Mouse (Mus musculus): ENCODE results near the gene Adgrg7. TPM values are rescaled to one million over a fixed set of nuclear protein-coding genes. Genes with fewer than 3 reads are reported as not detected.

Adgrg7 gene
- polyA plus RNA-seq, 1 experiment from 2014 or later = not detected

DNA sequence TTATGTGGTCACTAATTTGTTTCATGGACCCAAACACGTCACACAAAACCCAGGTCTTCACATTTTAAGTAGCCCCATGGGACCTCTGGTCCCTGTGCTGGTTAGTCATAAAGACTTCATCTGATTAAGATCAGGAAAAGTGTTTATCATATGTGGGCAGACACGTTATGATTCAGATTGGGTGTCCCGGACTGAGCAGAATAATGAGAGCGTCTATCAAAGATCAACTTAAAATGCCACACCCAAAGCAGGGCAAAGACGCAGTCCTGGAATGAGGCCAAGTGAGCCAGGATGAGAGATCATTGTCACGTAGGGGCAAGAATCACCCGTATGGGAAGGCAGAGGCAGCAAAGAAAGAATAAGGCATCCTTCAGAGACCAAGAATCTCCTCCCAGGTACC is 3.2 kb upstream of the Adgrg7 start:
- Histone ChIP-seq H3K4me3 (ENCODE audit: low read depth, low read length) (no peak overlapping the region), H3K36me3 (ENCODE audit: control insufficient read depth, insufficient read depth, low read length) (no peaks in the 10 kb centered on the region), H3K9me3 (ENCODE audit: control insufficient read depth, low read length) (no peaks in the 10 kb centered on the region), H3K9ac (ENCODE audit: low read depth, low read length) (no peak overlapping the region; the same call in 1 of the 2 replicates), H3K27ac (ENCODE audit: low read depth, low read length) (no peak overlapping the region), H3K27me3 (replicated peaks; ENCODE audit: control insufficient read depth, insufficient read depth, low read length) (no peaks in the 10 kb centered on the region), H3K4me2 (no peak overlapping the region), H3K4me1 (replicated peaks; ENCODE audit: control insufficient read depth, insufficient read depth, low read length) (peaks cover 14% of the 10 kb centered on the region)
- ATAC-seq (replicated peaks; ENCODE audit: low FRiP score) = no peak
- WGBS = 59% methylated on average over 7 of the region's 7 CpGs
- DNase-seq (ENCODE audit: low spot score) = no peak

DNA sequence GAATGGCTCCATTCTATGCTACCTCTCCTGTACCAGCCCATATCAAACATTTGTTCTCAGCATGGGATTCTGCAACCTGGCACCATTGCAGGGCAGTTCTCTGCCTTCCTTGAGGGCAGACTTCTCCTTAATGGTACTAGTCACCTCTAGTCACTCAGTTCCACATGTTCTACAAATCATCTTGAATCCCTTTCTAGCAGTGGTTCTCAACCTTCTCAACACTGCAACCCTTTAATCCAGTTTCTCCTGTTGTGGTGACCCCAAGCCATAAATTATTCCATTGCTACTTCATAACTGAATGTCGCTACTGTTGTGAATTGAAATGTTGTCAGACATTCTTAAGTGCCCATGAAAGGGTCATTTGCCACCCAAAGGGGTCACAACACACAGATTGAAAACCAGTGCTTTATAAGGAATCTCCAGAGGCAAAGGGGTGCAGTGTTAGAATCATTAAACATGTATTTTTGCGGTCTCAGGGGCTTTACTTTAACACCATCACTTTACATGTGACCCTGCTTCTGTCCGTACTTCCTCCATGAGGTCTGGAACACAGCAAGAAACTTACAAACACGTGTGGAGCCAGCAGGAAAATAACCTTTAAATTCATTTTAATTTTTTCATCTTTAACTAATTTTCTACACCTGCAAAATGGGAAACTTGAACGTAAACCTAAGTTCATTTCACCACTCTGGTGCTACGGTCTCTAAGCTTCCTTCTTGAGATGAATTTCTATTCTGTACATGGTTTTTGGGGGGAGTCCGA is 1.1 kb downstream of the Adgrg7 start:
- no peaks in the 10 kb centered on the region for H3K27me3 ChIP-seq (replicated peaks; ENCODE audit: control insufficient read depth, insufficient read depth, low read length)
- DNase-seq (ENCODE audit: low spot score) = no peak

DNA sequence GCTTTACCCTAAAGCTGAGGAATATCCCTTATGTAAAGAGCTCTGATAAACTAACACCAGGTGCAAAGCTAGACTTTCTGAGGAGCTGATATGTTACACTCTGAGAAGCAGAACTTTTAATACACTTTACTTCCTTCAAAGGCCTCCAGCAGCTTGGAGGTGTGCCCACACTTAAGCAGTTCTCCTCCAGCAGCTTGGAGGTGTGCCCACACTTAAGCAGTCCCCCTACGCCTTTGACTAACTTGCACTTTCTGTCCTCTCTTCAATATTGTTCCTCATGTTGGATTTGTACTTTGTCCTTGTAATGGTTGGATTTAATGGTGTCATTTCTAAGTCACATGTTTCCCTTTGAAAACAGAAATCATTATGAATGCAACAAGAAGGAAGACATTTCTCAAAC is 1.9 kb downstream of the Adgrg7 start:
- no peaks in the 10 kb centered on the region for H3K36me3 ChIP-seq (ENCODE audit: control insufficient read depth, insufficient read depth, low read length)
- H3K9me3 ChIP-seq (ENCODE audit: control insufficient read depth, low read length) = no peaks in the 10 kb centered on the region
- H3K4me3 ChIP-seq (ENCODE audit: low read depth, low read length) = no peak overlapping the region
- H3K4me1 ChIP-seq (replicated peaks; ENCODE audit: control insufficient read depth, insufficient read depth, low read length) = no peaks in the 10 kb centered on the region; the same call in 1 of the 2 replicates
- WGBS = 88% methylated on average over 1 of the region's 1 CpGs
- no peaks in the 10 kb centered on the region for H3K27me3 ChIP-seq (replicated peaks; ENCODE audit: control insufficient read depth, insufficient read depth, low read length)
- no peak for DNase-seq (ENCODE audit: low spot score)
- no peak overlapping the region for H3K27ac ChIP-seq (ENCODE audit: low read depth, low read length)
- no peak overlapping the region for H3K9ac ChIP-seq (ENCODE audit: low read depth, low read length)
- no peak for ATAC-seq (replicated peaks; ENCODE audit: low FRiP score)
- H3K4me2 ChIP-seq = no peak overlapping the region

More for the DNA sequence above, 1.1 kb downstream of the Adgrg7 start:
- no peak overlapping the region for H3K4me2 ChIP-seq
- H3K9ac ChIP-seq (ENCODE audit: low read depth, low read length) = no peak overlapping the region
- H3K4me3 ChIP-seq (ENCODE audit: low read depth, low read length) = no peak overlapping the region
- no peaks in the 10 kb centered on the region for H3K36me3 ChIP-seq (ENCODE audit: control insufficient read depth, insufficient read depth, low read length)
- no peaks in the 10 kb centered on the region for H3K9me3 ChIP-seq (ENCODE audit: control insufficient read depth, low read length)
- ATAC-seq (replicated peaks; ENCODE audit: low FRiP score) = no peak
- no peaks in the 10 kb centered on the region; the same call in 1 of the 2 replicates for H3K4me1 ChIP-seq (replicated peaks; ENCODE audit: control insufficient read depth, insufficient read depth, low read length)
- no peak overlapping the region for H3K27ac ChIP-seq (ENCODE audit: low read depth, low read length)
- 82% methylated on average over 7 of the region's 7 CpGs for WGBS

DNA sequence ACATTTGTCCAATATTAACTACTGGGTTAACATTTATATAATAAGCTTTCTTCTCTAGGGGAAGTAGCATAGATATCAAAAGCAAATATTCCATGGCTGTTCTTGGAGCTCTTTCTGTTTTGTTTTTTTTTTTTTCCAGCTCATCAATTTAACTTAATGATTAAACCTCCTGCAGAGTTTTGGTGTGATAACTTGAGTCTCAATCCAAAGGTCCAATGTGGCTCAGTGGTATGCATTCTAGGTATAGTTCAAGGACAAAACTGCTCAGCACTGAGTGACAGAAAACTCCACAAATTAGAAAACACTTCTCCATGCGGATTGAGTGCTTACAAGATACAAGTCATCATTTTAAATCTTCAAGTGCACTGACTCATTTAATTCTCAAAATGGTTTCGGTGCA is 9.7 kb downstream of the Adgrg7 start:
- DNase-seq (ENCODE audit: low spot score) (no peak), ATAC-seq (replicated peaks; ENCODE audit: low FRiP score) (no peak)
- H3K27ac ChIP-seq (ENCODE audit: low read depth, low read length) = no peak overlapping the region
- H3K36me3 ChIP-seq (ENCODE audit: control insufficient read depth, insufficient read depth, low read length) = no peaks in the 10 kb centered on the region
- H3K4me2 ChIP-seq = no peak overlapping the region
- H3K9ac ChIP-seq (ENCODE audit: low read depth, low read length) = no peak overlapping the region
- no peak overlapping the region for H3K4me3 ChIP-seq (ENCODE audit: low read depth, low read length)
- H3K4me1 ChIP-seq (replicated peaks; ENCODE audit: control insufficient read depth, insufficient read depth, low read length) = no peaks in the 10 kb centered on the region
- 79% methylated on average over 2 of the region's 2 CpGs for WGBS
- H3K27me3 ChIP-seq (replicated peaks; ENCODE audit: control insufficient read depth, insufficient read depth, low read length) = no peaks in the 10 kb centered on the region
- no peaks in the 10 kb centered on the region for H3K9me3 ChIP-seq (ENCODE audit: control insufficient read depth, low read length)

DNA sequence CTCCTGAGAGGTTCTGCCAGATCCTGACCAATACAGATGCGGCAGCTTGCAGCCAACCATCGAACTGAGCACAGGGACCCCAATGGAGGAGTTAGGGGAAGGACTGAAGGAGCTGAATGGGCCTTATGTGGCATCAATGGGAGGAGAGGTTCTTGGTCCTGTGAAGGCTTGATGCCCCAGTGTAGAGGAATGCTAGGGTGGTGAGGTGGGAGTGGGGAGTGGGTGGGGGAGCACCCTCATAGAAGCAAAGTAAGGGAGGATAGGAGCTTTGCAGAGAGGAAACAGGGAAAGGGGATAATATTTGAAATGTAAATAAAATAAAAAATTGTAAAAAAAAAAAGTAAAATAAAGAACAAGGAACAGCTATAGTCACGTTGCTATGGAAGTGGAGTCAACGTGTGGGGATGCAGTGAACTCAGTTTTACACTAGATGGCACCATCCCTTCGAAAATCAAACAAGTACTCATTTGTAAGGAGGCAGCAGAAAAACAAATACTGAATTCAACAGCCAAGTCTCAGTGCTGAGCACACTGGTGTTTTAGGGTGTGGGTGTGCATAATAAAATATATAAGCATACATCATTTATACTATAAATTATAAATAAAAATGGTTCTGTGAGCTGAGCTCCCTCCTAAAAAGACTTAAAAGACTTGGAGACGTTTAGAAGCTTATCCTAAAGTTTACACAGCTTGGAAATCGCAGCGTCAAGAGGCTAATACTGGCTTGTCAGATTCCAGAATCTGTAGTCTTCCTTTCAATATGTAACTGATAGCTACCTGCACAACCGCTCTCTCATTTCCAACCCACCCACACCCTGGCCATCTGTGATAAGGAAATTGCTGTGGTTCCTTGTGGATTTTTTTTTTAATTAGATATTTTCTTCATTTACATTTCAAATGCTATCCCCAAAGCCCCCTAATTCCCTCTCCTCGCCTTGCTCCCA is 24.2 kb downstream of the Adgrg7 start:
- H3K36me3 ChIP-seq (ENCODE audit: control insufficient read depth, insufficient read depth, low read length) = no peaks in the 10 kb centered on the region
- H3K9ac ChIP-seq (ENCODE audit: low read depth, low read length) = no peak overlapping the region
- H3K4me2 ChIP-seq = no peak overlapping the region
- DNase-seq (ENCODE audit: low spot score) = no peak
- peak; percentile 54; the same call in 1 of the 2 replicates for ATAC-seq (replicated peaks; ENCODE audit: low FRiP score)
- WGBS = 40% methylated on average over 10 of the region's 10 CpGs
- no peaks in the 10 kb centered on the region for H3K27me3 ChIP-seq (replicated peaks; ENCODE audit: control insufficient read depth, insufficient read depth, low read length)
- H3K27ac ChIP-seq (ENCODE audit: low read depth, low read length) = no peak overlapping the region
- no peak overlapping the region for H3K4me3 ChIP-seq (ENCODE audit: low read depth, low read length)
- H3K4me1 ChIP-seq (replicated peaks; ENCODE audit: control insufficient read depth, insufficient read depth, low read length) = no peaks in the 10 kb centered on the region
- H3K9me3 ChIP-seq (ENCODE audit: control insufficient read depth, low read length) = no peaks in the 10 kb centered on the region

DNA sequence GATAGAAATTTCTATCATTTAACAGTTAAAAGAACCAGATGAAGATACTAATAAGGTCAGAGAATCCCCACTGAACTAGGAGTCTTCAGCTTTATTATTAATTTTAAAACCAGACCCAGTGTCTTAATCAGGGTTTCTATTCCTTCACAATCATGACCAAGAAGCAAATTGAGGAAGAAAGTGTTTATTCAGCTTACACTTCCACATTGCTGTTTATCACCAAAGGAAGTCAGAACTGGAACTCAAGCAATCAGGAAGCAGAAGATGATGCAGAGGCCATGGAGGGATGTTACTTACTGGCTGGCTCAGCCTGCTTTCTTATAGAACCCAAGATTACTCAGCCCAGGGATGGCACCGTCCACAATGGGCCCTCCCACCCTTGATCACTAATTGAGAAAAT is 66.6 kb downstream of the Adgrg7 start:
- Histone ChIP-seq H3K4me2 (no peak overlapping the region), H3K27me3 (replicated peaks; ENCODE audit: control insufficient read depth, insufficient read depth, low read length) (no peaks in the 10 kb centered on the region), H3K9ac (ENCODE audit: low read depth, low read length) (no peak overlapping the region), H3K4me1 (replicated peaks; ENCODE audit: control insufficient read depth, insufficient read depth, low read length) (no peaks in the 10 kb centered on the region), H3K9me3 (ENCODE audit: control insufficient read depth, low read length) (no peaks in the 10 kb centered on the region), H3K36me3 (ENCODE audit: control insufficient read depth, insufficient read depth, low read length) (no peaks in the 10 kb centered on the region), H3K27ac (ENCODE audit: low read depth, low read length) (no peak overlapping the region), H3K4me3 (ENCODE audit: low read depth, low read length) (no peak overlapping the region)
- ATAC-seq (replicated peaks; ENCODE audit: low FRiP score) (no peak), DNase-seq (ENCODE audit: low spot score) (no peak)
- WGBS = 14% methylated on average over 1 of the region's 1 CpGs

DNA sequence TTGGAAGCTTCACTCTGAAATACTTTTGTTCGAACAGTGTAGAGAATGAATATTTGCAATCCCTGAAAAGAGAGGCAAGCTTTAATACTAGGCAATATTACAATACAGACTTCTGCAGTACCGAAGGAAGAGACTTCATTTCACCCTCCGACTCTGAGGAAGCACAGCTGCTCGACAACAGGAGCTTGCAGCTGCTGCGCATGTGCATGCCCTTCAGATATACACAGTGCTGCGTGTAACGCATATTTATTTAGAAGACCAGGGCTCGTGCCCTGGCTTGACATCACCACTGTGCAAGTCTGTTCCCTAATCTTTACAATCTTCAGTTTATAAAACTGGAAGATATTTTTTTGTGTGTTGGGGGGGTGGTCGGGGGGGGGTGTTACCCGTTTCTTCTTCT is 70.7 kb downstream of the Adgrg7 start:
- Histone ChIP-seq H3K27me3 (replicated peaks; ENCODE audit: control insufficient read depth, insufficient read depth, low read length) (no peaks in the 10 kb centered on the region), H3K4me1 (replicated peaks; ENCODE audit: control insufficient read depth, insufficient read depth, low read length) (peaks cover 3% of the 10 kb centered on the region; the same call in 1 of the 2 replicates), H3K4me2 (no peak overlapping the region), H3K9me3 (ENCODE audit: control insufficient read depth, low read length) (no peaks in the 10 kb centered on the region), H3K4me3 (ENCODE audit: low read depth, low read length) (no peak overlapping the region), H3K27ac (ENCODE audit: low read depth, low read length) (no peak overlapping the region), H3K9ac (ENCODE audit: low read depth, low read length) (no peak overlapping the region), H3K36me3 (ENCODE audit: control insufficient read depth, insufficient read depth, low read length) (no peaks in the 10 kb centered on the region)
- DNase-seq (ENCODE audit: low spot score) (no peak), ATAC-seq (replicated peaks; ENCODE audit: low FRiP score) (no peak)
- WGBS = 77% methylated on average over 10 of the region's 10 CpGs

DNA sequence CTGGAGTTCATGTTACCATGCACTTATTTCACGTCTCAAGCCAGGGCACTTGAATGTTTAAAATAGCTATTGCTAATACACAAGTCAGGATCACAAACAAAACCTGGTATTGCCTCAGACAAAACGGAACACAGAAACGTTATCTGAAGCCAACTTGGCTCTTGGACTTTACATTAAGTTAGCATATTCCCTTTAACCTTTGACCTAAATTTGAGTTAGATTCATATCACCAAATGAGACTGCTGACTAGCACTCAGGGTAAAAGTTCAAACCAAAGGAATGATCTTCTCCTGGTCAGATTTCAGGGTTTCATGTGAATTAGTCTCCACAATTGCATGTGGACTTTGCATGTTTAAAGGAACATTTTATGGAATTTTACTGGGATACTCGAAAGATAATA is 73.3 kb downstream of the Adgrg7 start:
- Histone ChIP-seq H3K27ac (ENCODE audit: low read depth, low read length) (no peak overlapping the region), H3K4me1 (replicated peaks; ENCODE audit: control insufficient read depth, insufficient read depth, low read length) (peaks cover 7% of the 10 kb centered on the region; the same call in 1 of the 2 replicates), H3K9ac (ENCODE audit: low read depth, low read length) (no peak overlapping the region), H3K36me3 (ENCODE audit: control insufficient read depth, insufficient read depth, low read length) (no peaks in the 10 kb centered on the region), H3K4me3 (ENCODE audit: low read depth, low read length) (no peak overlapping the region), H3K27me3 (replicated peaks; ENCODE audit: control insufficient read depth, insufficient read depth, low read length) (no peaks in the 10 kb centered on the region), H3K9me3 (ENCODE audit: control insufficient read depth, low read length) (no peaks in the 10 kb centered on the region), H3K4me2 (no peak overlapping the region)
- DNase-seq (ENCODE audit: low spot score) = no peak
- WGBS = 59% methylated on average over 4 of the region's 4 CpGs
- ATAC-seq (replicated peaks; ENCODE audit: low FRiP score) = no peak

Data from liver, embryonic 11.5 days (tissue).